Mouse (Mus musculus): Measurements from ENCODE around the gene Plcd3.

Plcd3 gene

DNA sequence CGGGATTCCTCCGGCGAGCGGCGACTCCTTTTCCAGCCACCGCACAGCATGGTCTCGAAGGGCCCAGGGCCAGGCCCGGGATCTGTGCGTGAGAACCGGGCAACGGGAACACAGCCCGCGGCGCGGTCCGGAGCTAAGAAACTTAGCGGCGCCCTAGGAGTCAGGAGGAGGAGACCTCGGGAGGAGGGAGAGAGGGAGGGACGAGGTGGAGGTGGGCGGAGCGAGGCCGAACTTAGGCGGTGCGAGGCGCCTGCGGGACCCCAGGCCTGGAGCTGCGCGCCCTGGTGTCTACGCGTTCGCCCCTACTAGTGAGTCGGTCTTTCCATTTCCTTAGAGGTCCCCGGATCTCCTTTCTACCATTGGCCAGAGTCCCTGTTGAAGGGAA lies at the start of gene Plcd3, which contains the start of gene Acbd4:
TSS of gene Plcd3 (minus strand) at position 178 of the 385 bp plus-strand sequence.
TSS of gene Acbd4 (plus strand) at position 202 of the 385 bp plus-strand sequence.
- peak; percentile 79 for DNase-seq (ENCODE audit: low spot score)

DNA sequence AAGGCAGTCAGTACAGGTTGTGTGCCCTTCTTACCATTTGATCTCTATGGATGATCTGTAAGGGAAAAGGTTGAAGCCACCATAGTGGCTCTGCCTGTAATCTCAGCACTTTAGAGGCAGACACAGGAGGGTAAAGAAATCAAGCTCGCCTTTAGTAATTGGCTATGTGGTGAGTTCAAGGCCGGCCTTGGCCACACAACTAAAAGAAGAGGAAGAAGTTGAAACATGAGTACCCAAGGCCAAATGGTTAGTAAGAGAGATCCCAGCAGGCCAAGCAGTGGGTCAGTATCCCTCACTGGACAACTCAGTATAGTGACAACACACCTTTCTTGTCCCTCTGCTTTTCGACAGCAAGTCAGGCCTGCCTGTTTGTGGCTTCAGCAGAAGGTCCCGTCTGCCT lies 48.3 kb upstream of the Plcd3 start:
- DNase-seq (ENCODE audit: low spot score): no peak

DNA sequence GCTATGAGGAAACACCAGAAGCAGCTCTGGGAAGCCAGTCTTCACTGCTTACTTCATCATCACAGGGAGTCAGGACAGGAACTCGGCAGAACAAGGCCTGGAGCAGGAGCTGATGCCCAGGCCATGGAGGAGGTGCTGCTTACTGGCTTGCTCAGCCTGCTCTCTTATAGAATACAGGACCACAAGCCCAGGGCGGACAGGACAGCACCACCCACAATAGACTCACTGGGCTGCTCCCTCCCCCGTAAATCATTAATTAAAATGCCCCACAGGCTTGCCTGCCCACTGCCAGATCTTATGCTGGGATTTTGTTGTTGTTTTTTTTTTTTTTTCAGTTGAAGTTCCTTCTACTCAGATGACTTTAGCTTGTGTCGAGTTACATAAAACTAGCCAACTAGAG lies 46.3 kb upstream of the Plcd3 start:
- no peak for DNase-seq (ENCODE audit: low spot score)

DNA sequence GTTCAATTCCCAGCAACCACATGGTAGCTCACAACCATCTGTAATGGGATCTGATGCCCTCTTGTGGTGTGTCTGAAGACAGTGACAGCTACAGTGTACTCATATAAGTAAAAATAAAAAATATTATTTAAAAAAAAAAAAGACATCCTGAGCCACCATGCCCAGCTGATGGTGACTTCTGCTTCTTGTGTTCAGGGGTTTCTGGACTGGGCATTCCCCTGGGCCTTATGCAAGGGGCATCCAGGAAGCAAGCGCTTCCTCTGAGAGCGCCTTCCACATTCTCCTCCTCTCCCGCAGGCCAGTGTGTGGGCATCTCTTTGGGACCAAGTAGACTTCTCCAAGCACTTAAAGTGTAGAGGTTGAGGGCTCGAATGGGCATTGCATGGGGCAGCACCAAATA lies 44.9 kb upstream of the Plcd3 start:
- no peak for DNase-seq (ENCODE audit: low spot score)

DNA sequence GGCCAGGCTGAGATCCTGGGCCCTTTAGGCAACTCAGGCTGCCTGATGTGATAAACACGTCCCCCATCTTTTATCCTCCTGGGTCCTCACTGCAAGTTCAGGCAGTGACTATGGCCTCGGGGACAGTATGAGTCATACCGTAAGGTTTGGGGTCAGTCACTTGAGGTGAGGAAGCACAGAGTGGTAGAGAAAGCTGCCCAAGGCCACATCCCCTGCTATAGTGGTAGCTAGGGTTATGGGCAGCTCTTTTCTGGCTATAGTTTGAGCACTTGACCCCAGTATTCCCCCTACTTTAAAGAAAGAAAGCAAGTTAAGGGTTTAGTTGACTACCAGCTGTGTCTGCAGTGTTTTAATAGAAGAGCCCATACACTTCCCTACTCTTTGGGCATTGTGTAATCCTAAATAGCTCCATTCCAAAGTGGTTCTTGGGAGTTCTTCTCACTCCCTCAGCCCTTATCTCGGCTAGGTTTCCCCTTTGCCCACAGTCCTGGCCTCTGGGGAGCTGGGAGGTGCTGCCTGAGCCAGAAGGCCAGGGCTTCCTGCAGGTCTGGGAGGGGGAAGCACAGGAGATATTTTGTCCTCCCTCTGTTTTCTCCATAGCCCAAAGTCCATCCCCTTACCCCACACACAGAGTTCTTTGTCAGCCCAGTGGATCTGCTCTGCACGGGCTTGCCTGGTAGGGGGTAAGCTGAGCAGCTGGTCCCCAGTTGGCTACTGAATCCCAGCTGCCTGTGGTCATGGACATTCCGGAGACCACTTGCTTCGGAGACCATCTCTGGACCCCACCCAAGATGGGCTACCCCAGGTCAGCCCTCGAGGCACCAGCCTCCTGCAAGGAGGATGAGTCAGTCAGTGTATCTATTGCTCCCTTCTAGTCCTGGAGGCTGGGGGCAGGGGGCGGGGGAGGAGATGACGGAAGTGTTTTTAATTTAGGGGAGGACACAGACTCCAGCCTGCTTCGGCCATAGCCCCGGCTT lies 43.1 kb upstream of the Plcd3 start:
- DNase-seq (ENCODE audit: low spot score): peak; percentile 65

DNA sequence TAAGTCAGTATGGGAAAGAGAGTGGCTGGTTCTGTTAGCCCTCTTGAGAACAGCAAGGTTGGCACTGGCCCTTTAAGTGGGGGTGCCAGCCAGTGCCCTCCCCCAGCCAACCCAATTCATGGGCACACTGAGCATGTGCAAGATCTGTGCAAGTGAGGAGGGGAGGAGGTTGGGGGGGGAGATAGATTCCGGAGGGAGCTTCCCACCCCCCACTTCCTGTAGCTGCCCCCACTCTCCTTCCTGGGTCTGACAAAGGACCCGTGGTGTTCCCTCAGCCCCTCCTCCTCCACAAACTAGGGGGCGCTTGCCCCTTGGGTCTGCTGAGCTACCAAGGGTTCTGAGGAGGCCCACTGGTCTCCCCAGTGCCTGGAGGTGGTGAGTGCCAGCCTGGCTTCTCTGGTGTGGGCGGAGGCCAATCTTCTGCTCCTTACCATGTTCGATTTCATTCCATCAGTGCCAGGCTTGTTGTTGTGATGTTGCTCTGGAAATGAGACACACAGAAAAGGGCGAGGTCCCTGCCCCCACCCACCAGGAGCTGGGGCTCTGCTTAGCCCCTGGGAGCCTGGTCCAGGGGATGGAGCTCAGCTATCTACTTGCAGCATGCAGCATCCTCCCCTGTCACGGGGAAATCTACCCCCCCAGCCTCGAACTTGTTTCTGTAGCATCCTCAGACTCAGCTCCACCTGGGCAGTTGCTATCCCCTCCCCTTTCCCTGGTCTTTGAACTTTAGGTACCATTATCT lies 41.2 kb upstream of the Plcd3 start:
- DNase-seq (ENCODE audit: low spot score): peak; percentile 77

DNA sequence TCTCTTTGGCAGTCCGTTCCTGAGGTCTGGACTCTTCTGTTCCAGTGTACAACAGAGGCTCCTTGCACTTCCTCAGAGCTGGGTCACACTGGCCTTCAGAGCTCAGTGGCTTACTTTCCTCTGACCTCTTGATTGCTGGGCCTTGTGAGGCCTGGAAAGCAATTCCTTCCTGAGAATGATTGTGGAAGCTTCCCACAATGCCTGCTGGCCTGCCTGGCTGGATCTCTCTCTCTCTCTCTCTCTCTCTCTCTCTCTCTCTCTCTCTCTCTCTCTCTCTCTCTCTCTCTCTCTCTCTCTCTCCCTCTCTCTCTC lies 40.4 kb upstream of the Plcd3 start:
- DNase-seq (ENCODE audit: low spot score): peak; percentile 51

DNA sequence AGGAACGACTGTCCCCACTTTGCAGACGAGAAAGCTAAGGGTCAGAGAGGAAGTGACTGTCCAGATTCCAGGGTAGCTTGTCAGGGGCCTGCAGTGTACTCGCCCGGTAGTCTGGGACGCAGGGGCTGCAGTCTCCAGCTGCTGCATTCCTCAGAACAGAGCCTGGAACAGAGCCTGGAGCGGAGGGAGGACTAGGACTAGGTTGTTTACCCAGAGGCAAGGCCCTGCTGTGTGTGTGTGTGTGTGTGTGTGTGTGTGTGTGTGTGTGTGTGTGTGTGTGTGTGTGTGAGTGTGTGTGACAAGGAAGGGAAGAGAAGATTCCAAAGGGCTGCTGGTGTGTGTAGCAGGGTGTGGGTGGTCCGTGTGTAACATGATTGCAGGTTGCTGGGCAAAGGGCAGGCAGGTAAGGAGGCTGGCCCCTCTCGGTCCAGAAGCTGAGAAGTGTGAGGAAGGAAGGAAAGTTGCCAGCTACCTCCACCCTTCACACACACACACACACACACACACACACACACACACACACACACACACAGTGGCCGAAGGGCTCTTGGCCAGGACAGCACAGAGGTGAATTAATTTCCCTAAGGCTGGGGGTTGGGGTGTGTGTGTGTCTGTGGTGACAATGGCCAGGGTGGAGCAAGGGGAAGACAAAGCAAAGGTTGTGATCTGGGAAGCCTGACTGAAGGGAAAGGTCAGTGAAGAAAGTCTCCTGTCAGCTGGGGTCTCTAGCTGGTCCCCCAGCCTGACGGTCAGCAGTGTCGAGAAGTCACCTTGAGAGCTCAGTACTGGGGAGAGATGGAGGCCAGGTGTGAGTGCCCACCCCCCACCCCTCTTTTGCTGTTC lies 39.9 kb upstream of the Plcd3 start:
- peak; percentile 74 for DNase-seq (ENCODE audit: low spot score)

DNA sequence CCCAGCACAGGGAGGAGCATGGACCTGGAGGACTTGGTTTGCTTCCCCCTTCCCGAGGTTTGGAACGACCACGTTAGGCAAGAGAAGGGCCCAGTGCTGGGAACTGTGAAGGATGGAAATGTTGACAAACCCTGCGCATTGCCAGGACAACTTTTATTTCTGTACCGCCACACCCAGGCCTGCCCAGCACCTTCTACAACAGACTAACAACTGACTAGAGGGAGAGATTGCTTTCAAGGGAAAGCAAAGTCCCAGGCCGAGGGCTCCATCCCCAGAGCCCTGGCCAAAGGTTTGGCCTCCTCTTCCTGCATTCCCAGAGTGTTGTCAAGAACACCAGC lies 39.3 kb upstream of the Plcd3 start:
- DNase-seq (ENCODE audit: low spot score): no peak

DNA sequence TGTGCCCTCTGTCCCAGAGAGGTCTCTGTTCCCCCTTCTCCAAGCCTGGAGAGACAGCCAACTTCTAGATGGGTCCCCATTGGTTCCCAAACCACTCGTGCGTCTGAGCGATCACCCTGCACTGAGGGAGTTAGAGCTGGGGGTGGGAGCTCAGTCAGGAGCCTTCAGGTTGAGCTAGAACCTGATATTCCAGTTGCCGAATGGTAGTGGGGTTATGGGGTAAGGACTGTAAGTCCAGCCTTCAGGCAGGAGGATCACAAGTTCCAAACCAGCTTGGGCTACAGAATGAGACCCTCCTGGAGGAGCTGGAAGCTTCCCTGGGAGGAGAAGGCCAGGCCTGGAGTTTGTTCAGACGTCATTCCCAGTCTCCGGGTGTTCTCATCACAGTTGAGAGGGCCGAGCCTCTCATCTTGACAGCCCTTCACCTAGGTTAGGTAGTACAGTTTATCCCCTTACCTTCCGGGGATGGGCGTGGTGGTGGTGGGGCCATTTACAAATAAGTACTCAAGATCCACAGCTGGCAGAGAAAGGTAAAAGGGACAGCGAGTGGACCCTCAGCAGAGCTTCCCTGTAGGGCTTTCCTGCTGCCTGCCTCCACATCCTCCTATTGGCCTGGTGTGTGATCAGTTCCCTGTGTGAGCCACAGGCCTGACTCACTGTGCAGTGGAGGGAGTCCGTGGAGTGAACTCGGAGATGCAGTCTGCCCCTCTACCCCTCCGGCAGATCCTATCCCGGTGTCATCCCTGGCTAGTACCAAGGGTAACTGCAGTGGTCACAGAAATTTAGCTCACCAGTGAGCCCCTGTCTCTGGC lies 38.7 kb upstream of the Plcd3 start:
- DNase-seq (ENCODE audit: low spot score): no peak

DNA sequence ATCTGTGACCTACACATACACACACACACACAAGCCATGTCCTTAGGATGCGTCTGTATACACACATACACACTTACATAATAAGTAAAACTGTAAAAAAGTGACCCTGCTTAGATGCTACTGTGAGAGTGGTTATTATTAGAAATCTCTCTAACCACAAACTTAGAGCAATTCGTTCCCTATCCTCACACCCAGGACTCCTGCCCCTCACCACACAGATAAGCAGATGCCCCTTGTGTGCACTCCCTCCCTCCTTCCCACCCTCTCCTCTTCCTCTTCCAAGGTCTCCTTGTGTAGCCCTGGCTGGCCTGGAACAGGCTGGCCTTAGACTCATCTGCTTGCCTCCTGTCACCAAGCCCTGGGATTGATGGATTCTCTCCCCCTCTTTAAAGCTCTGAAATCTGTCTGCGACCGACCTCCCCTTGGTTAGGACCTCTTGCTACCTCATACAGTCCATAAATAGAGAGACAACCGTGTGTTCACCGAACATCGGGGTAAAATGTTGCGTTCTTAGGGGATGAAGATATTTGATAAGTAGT lies 34.6 kb upstream of the Plcd3 start:
- no peak for DNase-seq (ENCODE audit: low spot score)

DNA sequence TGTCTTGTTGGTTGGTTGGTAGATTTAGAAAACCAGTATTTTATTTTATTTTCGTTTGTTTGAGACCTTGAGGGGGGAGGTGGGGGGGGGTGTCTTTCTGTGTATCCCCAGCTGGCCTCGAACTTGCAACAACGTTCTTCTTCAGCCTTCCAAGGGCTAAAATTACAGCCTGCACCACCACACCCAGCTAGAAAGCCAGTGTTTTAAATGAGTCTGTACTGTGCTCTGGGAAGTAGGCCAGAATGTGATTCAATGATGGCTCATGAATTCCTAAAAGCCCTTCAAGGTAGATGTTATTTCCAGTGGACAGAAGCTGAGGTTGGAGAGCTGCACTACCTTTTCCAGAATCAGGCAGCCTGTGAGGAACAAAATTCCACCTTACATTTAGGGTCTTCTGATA lies 32.8 kb upstream of the Plcd3 start:
- no peak for DNase-seq (ENCODE audit: low spot score)

DNA sequence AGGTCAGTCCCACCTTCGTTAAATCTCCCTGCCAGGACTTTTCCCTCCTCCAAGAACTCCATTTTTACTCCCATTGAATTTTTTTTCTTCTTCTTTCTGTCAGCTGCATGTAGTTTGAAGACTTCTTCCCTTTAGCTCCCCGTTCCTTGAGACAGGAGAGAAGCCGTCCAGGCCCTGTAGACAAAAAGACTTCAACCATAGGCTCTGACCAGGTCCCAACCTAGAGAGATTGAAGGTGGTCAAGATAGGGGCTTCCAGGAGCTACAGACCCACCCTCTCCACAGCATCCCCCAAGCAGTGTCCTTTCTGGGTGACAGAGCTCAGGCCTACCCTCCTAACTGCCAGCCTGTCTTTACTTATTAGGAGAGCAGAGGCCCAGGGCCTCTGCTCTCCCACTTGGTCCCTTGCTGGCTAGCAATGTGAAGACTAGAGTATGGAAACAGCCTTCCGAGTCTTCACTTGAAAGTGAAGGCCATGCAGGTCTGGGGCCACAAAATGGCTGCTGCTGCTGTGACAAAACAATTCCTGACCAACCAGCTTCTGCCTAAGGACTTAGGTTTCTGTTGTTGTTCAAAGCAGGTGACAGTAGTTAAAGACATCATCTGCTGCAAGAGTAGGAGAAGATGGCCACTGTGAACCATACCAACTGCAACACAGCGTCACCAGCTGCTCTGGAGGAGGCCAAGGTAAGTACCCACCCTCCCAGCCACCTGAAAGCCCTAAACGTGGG lies 32.2 kb upstream of the Plcd3 start:
- DNase-seq (ENCODE audit: low spot score): no peak

DNA sequence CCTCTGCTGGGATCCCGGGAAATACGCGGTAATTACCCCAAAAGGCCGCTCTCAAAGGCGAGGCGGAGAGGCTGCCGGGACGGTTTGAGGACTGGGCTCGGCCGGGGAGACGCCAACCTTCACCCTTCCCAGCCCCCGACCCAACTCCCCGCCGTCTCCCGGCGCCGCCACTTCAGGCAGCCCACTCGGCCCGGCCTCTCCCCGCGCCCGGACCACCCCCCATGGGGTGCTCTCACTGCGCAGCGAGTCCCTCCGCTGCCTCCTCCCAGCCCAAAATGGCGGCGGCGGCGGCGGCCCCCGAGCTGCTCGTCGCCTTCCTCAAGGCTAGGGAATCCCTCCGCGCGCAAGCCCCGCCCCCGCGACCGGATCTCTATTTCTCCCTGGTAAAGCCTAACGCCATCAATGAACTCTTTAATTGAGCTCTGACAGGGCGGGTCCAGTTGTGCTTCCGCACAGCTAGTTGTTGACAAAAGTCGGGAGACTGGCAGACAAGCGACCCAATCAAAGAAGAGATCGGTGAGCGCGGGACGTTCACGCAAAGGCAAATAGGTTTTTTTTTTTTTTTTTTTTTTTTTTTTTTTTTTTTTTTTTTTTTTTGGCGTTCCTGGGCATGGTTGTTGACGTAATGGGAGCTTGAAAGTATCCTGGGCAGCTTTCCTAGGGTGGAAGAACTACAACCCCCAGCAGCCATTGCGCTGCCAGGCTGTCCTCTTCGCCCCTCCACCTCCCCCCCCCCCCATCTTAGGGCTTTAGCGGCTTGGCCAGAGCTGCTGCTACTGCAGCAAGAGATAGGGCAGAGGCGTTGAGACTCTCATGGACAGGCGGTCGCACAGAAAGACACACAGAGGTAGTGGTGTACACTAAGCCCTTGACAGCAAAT lies 31.4 kb upstream of the Plcd3 start:
- peak; percentile 100 for DNase-seq (ENCODE audit: low spot score)

DNA sequence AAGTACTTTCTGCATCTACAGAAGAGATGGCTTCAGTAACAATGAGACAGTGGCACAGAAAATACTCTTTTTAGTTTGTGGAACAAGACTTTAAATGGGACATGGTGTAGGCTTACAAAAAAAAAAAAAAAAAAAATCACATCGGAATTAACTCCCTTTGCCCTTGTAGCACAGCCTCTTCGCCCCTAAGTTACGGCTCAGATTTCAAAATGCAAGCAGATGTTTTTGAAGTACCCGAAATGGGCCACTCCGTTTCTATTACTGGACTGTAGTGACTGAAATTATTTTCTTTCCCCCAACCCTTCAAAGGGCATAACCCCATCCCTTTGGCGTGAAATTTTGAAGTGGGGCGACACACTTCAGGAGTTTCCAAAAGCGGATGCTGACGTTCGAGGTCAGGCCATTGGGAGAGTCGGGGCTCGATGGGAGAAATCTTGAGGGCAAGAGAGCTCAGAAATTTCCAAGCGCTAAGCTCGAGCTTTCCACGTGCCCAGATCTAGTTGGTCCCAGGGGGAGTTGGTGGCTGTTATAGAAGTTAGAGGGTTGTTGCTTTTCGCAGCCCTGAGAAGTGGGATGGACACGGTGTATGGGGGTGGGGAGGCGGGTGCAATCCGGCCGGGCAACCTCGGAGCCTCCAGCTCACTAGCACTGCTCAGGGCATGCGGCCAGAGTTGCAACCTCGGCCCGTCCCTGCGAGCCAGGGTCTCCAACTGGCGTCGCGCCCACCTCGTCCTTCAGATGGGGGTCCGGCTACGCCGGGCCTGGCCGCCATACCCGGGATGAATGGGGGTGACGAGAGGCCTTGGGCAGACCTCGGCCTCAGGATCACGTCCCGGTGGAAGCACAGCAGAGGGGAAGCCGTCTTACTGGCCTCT lies 30.5 kb upstream of the Plcd3 start, which contains the start of gene Hexim2:
TSS of gene Hexim2 (plus strand) at position 729 of the 875 bp plus-strand sequence.
- peak; percentile 45 for DNase-seq (ENCODE audit: low spot score)

DNA sequence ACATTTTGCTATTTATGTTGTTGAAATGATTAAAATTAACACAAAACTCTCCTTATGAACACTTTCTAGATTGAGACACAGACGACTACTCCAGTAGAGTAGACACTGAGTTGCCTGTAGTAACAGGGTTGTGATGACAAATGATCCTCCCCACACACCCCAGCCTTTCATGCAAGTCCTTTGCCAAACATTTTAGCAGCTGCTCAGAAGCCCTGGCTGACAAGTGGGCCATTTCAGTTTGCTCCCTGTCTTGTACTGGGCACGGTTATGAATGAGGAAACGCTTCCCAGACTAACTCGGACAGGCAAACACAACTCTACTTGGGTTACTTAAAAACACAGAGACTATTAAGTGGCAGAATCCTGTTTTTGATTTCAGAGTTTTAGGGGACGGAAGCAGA lies 18.9 kb upstream of the Plcd3 start:
- DNase-seq (ENCODE audit: low spot score): no peak

DNA sequence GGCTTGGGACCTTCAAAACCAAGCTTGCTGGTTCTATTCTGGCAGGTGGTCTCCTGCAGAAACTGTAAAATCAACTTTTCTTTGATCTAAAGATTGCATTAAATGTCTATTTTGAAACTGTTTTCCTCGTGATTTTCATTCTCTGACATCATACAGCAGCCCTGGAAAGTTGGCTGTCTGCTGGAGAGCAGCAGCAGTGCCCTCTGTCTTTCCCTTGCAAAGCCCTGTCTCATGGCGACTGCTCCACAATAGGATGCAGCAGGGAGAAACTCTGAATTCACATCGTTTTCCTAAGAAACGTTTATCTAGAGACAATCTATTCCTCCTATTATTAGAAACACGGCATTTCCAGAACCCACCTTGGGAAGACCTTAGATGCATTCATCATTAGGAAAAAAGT lies 18.2 kb upstream of the Plcd3 start:
- DNase-seq (ENCODE audit: low spot score): no peak

DNA sequence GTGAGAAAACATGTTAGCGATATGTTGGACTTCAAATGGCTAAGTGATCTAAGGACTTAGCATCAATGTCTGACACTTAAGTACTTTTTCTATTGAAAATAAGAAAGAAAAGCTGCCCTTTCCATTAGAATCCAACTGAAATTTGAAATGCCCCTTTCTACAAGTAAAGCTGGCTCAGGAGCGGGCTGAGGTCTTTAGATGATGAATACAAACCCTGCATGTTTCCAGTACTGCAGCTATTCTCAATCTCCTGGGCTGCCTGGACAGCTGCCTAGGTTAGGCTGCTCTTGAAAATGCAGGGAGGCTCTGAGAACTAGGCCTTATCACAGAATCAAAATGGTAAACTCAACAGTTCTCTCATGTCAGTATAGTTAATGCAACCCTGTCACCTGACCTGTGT lies 17.4 kb upstream of the Plcd3 start:
- DNase-seq (ENCODE audit: low spot score): no peak
